Mouse (Mus musculus) CD4-positive naive resting alpha-beta T cell, adult 57 days (primary cell): ENCODE results near the gene Olfr987. TPM values are rescaled to one million over a fixed set of nuclear protein-coding genes. Genes with fewer than 3 reads are reported as not detected.

Source experiments
- total RNA-seq: library from RNA; stranded (reverse); gene quantifications from one replicate; pipeline ENCODE4 v1.2.4, GENCODE M21; 2023

Olfr987 gene
- not detected for total RNA-seq

DNA sequence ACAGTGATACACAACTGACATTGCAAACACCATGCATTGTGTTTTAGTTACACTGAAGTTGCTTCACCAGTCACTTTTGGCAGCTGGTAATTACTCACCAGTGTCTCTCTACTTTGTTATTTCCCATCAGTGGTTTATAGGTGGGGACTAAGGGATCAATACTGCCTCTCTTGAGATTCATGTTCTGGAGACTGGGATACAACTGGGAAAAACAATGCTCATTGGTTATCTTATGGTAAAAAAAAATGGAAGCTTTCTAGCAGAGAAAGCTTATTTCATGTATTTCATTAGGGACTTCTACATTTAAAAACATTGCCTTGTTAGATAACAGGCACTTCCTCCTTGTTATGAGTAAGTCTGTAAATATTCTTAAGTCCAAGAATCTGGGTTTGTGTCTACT lies at the start of gene Olfr987:
TSS of gene Olfr987 (minus strand) at position 101 of the 400 bp plus-strand sequence.

DNA sequence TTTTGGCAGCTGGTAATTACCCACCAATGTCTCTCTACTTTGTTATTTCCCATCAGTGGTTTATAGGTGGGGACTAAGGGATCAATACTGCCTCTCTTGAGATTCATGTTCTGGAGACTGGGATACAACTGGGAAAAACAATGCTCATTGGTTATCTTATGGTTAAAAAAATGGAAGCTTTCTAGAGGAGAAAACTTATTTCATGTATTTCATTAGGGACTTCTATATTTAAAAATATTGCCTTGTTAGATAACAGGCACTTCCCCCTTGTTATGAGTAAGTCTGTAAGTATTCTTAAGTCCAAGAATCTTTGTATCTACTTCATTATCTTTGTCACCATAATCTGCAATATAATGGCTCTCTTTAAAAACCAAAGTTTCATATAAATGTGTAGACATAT lies 24.0 kb upstream of the Olfr987 start, which contains the start of gene Olfr988:
TSS of gene Olfr988 (minus strand) at position 101 of the 400 bp plus-strand sequence.

Other genes with a start within 250 kb of the Olfr987 start
- not detected for gene Aplnr, start 203.1 kb downstream of the Olfr987 start, total RNA-seq
- gene Lrrc55, start 142.1 kb downstream of the Olfr987 start, total RNA-seq, result not detected
- not detected for gene Olfr988, start 23.9 kb upstream of the Olfr987 start, total RNA-seq
- not detected for gene Olfr992, start 70.2 kb upstream of the Olfr987 start, total RNA-seq
- not detected for gene Olfr993, start 75.6 kb upstream of the Olfr987 start, total RNA-seq
- not detected for gene Olfr994, start 97.1 kb upstream of the Olfr987 start, total RNA-seq
- gene Olfr995, start 104.3 kb upstream of the Olfr987 start, total RNA-seq, result not detected
- gene 4833423E24Rik, start 179.7 kb upstream of the Olfr987 start, total RNA-seq, result not detected
- not detected for gene Olfr996, start 239.9 kb upstream of the Olfr987 start, total RNA-seq
- gene Olfr998, start 249.6 kb upstream of the Olfr987 start, total RNA-seq, result not detected